Mouse (Mus musculus) midbrain, embryonic 11.5 days (tissue): ENCODE data around the gene Gpr35. TPM values are rescaled to one million over a fixed set of nuclear protein-coding genes. Genes with fewer than 3 reads are reported as not detected.
"Not testable (repeated sequence)": the region's sequence is repeated elsewhere in the genome, so short reads cannot be mapped to it uniquely, and the experiment has no call there.

Source experiments
- ATAC-seq: fragments of 200-750 bp; cut with Nextera tagmentation; 2 replicates; pipeline ENCODE4 v1.8.0; 2017; ENCODE audit warnings: moderate TSS enrichment, moderate library complexity; ENCODE audit not compliant: low FRiP score
- DNase-seq: peaks from one replicate; pipeline ENCODE4 v3.0.0; 2015; ENCODE audit warnings: low spot score; ENCODE audit errors: missing footprints
- H3K27ac ChIP-seq: fragments of 300-500 bp; sonication (generic); 2 replicates; pipeline ENCODE4 v1.5.1; 2014; ENCODE audit warnings: low read depth, low read length
- H3K27me3 ChIP-seq: fragments of 300-500 bp; sonication (generic); 2 replicates; pipeline ENCODE4 v1.6.1; 2014; ENCODE audit warnings: mild to moderate bottlenecking, low read length, moderate library complexity, mixed read lengths; ENCODE audit not compliant: control insufficient read depth, insufficient read depth
- H3K36me3 ChIP-seq: fragments of 300-500 bp; sonication (generic); 2 replicates; pipeline ENCODE4 v1.6.1; 2014; ENCODE audit warnings: mild to moderate bottlenecking, low read length, moderate library complexity, mixed read lengths; ENCODE audit not compliant: control insufficient read depth, insufficient read depth
- H3K4me1 ChIP-seq: fragments of 300-500 bp; sonication (generic); 2 replicates; pipeline ENCODE4 v1.6.1; 2014; ENCODE audit warnings: low read length; ENCODE audit not compliant: control insufficient read depth, insufficient read depth
- H3K4me2 ChIP-seq: fragments of 300-500 bp; sonication (generic); 2 replicates; pipeline ENCODE4 v1.6.1; 2014; ENCODE audit warnings: mild to moderate bottlenecking, moderate library complexity
- H3K4me3 ChIP-seq: fragments of 300-500 bp; sonication (generic); 2 replicates; pipeline ENCODE4 v1.5.1; 2014; ENCODE audit warnings: low read depth, low read length
- H3K9ac ChIP-seq: fragments of 300-500 bp; sonication (generic); 2 replicates; pipeline ENCODE4 v1.6.1; 2014; ENCODE audit warnings: low read length
- H3K9me3 ChIP-seq: fragments of 300-500 bp; sonication (generic); 2 replicates; pipeline ENCODE4 v1.6.1; 2016; ENCODE audit warnings: low read length; ENCODE audit not compliant: control insufficient read depth
- WGBS: fragments of 180-500 bp; shearing (Covaris S2); extraction: QIAGEN DNeasy Blood & Tissue Kit; methylation state at CpG from one replicate; pipeline ENCODE4 v1.1.7; 2014; 5-methylcytosine and 5-hydroxymethylcytosine counted together
- polyA plus RNA-seq: library from polyadenylated mRNA; unstranded; fragments of >200 nt; fragmentation: Nextera tagmentation; extraction: Ambion mirVana; gene quantifications from 2 replicates; pipeline ENCODE4 v1.2.1, GENCODE M21; 2014

The Gpr35 gene
- polyA plus RNA-seq, 1 experiment from 2014 or later: not detected

DNA sequence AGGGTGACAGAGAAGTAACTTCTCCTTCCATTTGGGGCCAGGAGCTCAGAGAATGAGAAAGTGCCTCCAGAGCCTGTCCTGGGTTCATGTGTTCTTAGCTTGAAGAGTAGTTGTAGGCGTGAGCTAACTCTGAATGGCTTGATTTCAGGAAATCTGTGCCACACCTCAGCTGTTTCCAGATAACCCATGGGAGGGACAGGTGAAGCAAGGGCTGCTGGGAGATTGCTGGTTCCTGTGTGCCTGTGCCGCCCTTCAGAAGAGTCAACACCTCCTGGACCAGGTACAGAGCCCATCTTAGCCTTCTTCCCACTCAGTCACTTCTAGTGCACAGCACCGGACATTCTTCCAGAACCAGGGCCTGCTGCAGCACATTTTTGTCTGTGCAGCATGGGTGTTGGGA is 12.9 kb upstream of the Gpr35 start:
- no peak for DNase-seq
- Histone ChIP-seq H3K9me3 (no peaks in the 10 kb centered on the region), H3K36me3 (peaks cover 15% of the 10 kb centered on the region), H3K4me1 (peaks cover 20% of the 10 kb centered on the region), H3K27me3 (no peaks in the 10 kb centered on the region), H3K9ac (no peak overlapping the region), H3K27ac (no peak overlapping the region), H3K4me3 (no peak overlapping the region), H3K4me2 (no peak overlapping the region)
- no peak for ATAC-seq
- WGBS: 88% methylated on average over 3 of the region's 3 CpGs

DNA sequence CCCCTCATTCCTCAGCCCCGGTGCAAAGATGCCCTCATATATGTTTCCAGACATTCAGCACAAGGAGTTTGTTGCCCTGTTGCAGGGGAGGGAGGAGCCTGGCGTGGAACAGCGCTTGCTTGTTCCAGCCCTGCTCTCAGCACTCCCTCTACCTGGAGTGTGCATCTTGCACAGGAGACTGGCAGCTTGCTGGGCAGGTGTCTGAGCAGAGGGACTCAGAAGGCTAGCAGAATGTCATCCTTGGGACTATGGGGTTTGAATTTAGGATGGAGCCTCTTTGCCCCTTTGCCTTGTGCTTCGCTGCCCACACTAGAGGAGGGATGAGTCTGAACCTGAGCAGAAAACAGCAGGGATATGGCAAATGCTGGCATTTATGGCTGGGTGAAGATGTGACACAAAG is 10.9 kb upstream of the Gpr35 start:
- ATAC-seq (no peak), DNase-seq (no peak)
- H3K9ac ChIP-seq: no peak overlapping the region
- H3K27me3 ChIP-seq: no peaks in the 10 kb centered on the region
- no peak overlapping the region for H3K27ac ChIP-seq
- peaks cover 21% of the 10 kb centered on the region for H3K36me3 ChIP-seq
- no peak overlapping the region for H3K4me2 ChIP-seq
- H3K4me1 ChIP-seq: peaks cover 14% of the 10 kb centered on the region
- no peak overlapping the region for H3K4me3 ChIP-seq
- WGBS: 91% methylated on average over 4 of the region's 4 CpGs
- no peaks in the 10 kb centered on the region for H3K9me3 ChIP-seq

DNA sequence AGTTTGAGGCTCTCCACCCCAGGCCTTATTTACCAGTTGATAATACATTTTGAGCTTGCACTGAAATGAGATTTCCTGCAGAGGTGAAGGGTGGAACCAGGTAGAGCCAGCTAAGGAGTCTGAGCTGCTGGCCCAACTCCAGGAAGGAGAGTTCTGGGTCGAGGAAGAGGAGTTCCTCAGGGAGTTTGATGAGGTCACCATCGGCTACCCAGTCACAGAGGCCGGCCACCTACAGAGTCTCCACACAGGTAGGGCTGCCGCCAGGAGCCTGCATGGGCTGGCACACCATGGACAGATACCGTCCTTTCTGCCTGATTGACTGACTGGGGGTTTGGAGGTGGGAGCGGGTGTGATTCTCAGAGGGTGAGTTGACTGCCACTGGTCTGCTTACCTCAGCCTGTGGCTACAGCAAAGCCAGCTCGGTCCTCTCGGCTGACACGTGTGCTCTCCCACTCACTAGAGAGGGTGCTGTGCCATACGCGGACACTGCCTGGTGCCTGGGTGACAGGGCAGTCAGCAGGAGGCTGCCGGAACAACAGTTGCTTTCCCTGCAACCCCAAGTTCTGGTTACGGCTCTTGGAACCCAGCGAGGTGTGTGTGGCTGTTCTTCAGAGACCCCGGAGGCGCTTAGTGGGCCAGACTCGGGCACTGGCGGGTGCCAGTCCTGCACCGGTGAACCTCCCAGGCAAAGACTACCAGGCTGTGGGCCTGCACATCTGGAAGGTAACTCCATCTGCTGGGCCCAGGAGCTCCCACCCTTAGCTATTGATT is 7.3 kb upstream of the Gpr35 start:
- DNase-seq (no peak), ATAC-seq (no peak)
- Histone ChIP-seq H3K4me3 (no peak overlapping the region), H3K27me3 (no peaks in the 10 kb centered on the region), H3K9ac (no peak overlapping the region), H3K4me2 (no peak overlapping the region), H3K4me1 (no peaks in the 10 kb centered on the region), H3K27ac (no peak overlapping the region), H3K9me3 (no peaks in the 10 kb centered on the region), H3K36me3 (peaks cover 40% of the 10 kb centered on the region)
- 92% methylated on average over 19 of the region's 19 CpGs for WGBS

DNA sequence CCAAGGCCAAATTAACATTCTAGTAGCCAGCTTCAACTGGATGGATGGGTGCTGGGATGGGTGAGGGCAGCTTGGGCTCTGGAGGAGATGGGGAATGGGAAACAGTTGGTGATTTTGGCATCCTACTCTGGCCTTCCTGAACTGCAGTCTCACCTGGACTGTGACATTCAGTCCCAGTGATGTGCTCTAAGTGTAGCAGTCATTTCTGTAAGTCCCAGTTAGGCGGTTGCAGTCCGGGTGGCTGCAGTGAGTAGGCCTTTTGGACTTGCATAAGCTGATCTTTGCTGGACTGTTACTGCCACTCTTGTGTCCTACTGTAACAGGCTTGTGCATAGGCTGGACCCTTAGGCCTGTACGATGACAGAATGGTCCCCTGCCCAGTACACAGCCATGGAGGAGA is 2.7 kb upstream of the Gpr35 start:
- Histone ChIP-seq H3K4me1 (no peaks in the 10 kb centered on the region), H3K27ac (no peak overlapping the region), H3K27me3 (no peaks in the 10 kb centered on the region), H3K9me3 (no peaks in the 10 kb centered on the region), H3K4me3 (no peak overlapping the region), H3K36me3 (peaks cover 25% of the 10 kb centered on the region; the same call in 1 of the 2 replicates), H3K9ac (no peak overlapping the region), H3K4me2 (no peak overlapping the region)
- DNase-seq (no peak), ATAC-seq (no peak)
- 96% methylated on average over 3 of the region's 3 CpGs for WGBS

DNA sequence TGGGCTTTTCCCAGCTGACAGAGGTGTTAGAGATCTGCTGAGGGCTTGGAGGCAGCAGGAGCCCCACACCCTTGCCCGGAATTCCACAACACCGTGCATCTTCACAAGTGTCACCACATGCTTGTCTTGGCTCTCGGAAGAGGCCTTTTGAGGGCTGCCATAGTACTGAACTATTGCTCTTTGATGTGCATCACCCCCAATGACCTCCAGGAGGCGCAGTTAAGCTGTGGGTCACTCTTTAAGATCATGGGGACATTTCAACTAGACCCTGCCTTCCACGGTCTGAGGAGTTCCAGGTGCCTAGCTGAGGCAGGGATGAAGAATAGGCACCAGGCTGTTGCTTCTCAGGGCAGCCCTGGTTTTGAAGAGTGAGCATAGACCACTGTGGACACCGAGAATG is 1.2 kb upstream of the Gpr35 start:
- Histone ChIP-seq H3K4me1 (no peaks in the 10 kb centered on the region), H3K27ac (no peak overlapping the region), H3K27me3 (no peaks in the 10 kb centered on the region), H3K9ac (no peak overlapping the region), H3K36me3 (peaks cover 19% of the 10 kb centered on the region; the same call in 1 of the 2 replicates), H3K4me2 (no peak overlapping the region), H3K4me3 (no peak overlapping the region), H3K9me3 (no peaks in the 10 kb centered on the region)
- DNase-seq: peak; percentile 89
- 64% methylated on average over 6 of the region's 6 CpGs for WGBS
- ATAC-seq: no peak

DNA sequence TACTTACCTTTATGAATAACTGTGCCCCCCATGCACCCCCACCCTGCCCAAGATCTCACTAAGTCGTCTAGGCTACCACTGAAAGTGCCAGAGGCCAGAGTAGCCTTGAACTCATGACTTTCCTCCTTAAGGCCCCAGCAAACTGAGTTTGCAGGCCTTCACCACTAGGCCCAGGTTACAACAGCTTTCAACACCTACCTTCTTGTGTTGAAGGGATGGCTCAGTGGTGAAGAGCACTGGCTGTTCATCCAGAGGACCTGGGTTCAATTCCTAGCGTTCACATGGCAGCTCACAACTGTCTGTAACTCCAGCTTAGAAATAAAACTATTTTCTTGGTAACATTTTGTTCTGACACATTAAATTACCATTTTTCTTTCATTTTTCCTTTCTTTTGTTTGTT is 3.0 kb downstream of the Gpr35 start:
- ATAC-seq: no peak
- no peak overlapping the region for H3K4me2 ChIP-seq
- no peak for DNase-seq
- no peaks in the 10 kb centered on the region for H3K9me3 ChIP-seq
- 75% methylated on average over 2 of the region's 2 CpGs for WGBS
- no peak overlapping the region for H3K4me3 ChIP-seq
- no peaks in the 10 kb centered on the region for H3K27me3 ChIP-seq
- H3K4me1 ChIP-seq: no peaks in the 10 kb centered on the region
- no peak overlapping the region for H3K9ac ChIP-seq
- H3K36me3 ChIP-seq: no peaks in the 10 kb centered on the region
- no peak overlapping the region for H3K27ac ChIP-seq

DNA sequence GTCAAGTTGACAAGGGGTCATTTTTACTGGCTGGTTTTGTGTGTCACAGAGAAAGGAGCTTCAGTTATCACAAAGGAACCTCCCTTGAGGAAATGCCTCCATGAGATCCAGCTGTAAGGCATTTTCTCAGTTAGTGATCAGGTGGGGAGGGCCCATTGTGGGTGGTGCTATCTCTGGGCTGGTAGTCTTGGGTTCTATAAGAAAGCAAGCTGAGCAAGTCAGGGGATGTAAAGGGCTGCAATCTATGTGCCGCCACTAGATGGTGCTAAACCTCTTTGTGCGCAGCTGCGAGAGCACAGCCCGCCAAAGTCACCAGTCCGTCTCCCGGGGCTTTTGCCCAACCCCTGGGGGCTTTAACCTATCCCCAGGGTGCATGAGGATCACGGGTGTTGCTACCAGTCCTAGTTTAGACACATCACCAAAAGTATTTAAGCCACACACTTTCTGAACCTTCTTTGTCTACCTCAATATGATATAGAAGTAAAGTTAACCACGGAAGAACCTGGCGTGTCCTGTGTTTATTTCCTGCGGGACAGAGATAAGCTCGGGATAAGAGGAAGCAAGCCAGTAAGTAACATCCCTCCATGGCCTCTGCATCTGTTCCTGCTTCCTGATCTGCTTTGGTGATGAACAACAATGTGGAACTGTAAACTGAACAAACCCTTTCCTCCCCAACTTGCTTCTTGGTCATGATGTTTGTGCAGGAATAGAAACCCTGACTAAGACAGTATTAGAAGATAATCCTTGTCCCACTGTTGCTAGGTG is 6.1 kb downstream of the Gpr35 start:
- H3K4me2 ChIP-seq: peak overlapping the region; percentile 24; the same call in 1 of the 2 replicates
- ATAC-seq (peak; percentile 38; the same call in 1 of the 2 replicates), DNase-seq (peak; percentile 84)
- not testable (repeated sequence) for H3K27ac ChIP-seq, H3K27me3 ChIP-seq, H3K4me1 ChIP-seq, H3K9me3 ChIP-seq, H3K9ac ChIP-seq, H3K4me3 ChIP-seq, H3K36me3 ChIP-seq
- WGBS: 9% methylated on average over 11 of the region's 11 CpGs

DNA sequence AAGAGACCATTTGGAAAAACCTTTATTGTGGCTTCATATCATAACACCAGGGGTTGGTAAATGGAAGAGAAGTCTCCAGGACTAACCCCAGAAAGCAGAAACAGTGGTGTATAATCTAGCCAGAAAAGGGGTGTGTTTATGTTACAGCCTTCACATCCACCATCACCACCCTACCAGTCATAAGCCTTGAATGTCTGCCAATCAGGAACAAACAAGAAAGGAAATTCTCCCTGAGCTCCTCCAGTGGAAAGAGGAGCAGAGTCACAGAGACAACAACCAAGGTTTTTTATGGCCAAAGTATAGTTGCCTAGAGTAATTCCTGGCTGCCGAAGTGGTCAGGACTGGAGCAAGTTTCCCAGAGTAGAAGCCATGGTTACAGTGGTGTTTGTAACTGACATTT is 8.3 kb downstream of the Gpr35 start:
- Histone ChIP-seq H3K4me2 (no peak overlapping the region), H3K36me3 (no peaks in the 10 kb centered on the region), H3K9ac (no peak overlapping the region), H3K4me1 (no peaks in the 10 kb centered on the region), H3K27ac (no peak overlapping the region), H3K4me3 (no peak overlapping the region), H3K27me3 (no peaks in the 10 kb centered on the region), H3K9me3 (no peaks in the 10 kb centered on the region)
- 92% methylated on average over 1 of the region's 1 CpGs for WGBS
- ATAC-seq (no peak), DNase-seq (no peak)

DNA sequence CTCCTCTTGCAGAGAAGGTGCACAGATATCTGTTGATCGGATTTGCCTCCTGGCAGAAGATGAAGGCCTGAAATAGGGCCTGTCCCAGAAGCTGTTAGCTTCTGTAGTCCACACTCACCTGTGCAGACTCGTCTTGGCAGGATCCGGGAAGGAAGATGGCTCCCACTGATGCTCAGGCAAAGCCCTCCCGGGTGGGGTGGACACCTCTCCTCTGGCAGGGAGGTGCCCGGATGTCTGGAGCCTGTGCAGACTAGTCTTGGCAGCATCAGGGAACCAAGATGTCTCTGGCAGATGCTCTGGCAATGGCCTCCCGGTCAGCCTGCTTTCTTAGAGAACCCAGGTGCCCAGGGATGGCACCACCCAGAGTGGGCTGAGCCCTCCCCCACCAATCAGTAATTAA is 20.1 kb downstream of the Gpr35 start:
- WGBS: 90% methylated on average over 6 of the region's 6 CpGs
- H3K4me3 ChIP-seq, H3K4me2 ChIP-seq, H3K4me1 ChIP-seq, ATAC-seq, H3K36me3 ChIP-seq, H3K9ac ChIP-seq, H3K9me3 ChIP-seq, DNase-seq, H3K27ac ChIP-seq, H3K27me3 ChIP-seq: not testable (repeated sequence)
